Mouse (Mus musculus) heart, embryonic 12.5 days (tissue): Measurements from ENCODE around the gene Cyp2c70. TPM values are rescaled to one million over a fixed set of nuclear protein-coding genes. Genes with fewer than 3 reads are reported as not detected.
"Not testable (repeated sequence)": the region's sequence is repeated elsewhere in the genome, so short reads cannot be mapped to it uniquely, and the experiment has no call there.

Experiments
- ATAC-seq: fragments of 200-750 bp; cut with Nextera tagmentation; 2 replicates; pipeline ENCODE4 v1.8.0; 2017; ENCODE audit warnings: moderate TSS enrichment, moderate library complexity; ENCODE audit not compliant: insufficient number of reproducible peaks, low FRiP score
- H3K27ac ChIP-seq: fragments of 300-500 bp; sonication (generic); 2 replicates; pipeline ENCODE4 v1.5.1; 2016; ENCODE audit warnings: mild to moderate bottlenecking, moderate library complexity; ENCODE audit not compliant: poor library complexity, severe bottlenecking
- H3K27me3 ChIP-seq: fragments of 300-500 bp; sonication (generic); replicated peaks from 2 replicates; pipeline ENCODE4 v1.6.1; 2016; ENCODE audit warnings: mild to moderate bottlenecking, moderate library complexity
- H3K36me3 ChIP-seq: fragments of 300-500 bp; sonication (generic); 2 replicates; pipeline ENCODE4 v1.6.1; 2016; ENCODE audit warnings: mild to moderate bottlenecking, moderate library complexity
- H3K4me1 ChIP-seq: fragments of 300-500 bp; sonication (generic); replicated peaks from 2 replicates; pipeline ENCODE4 v1.6.1; 2016; ENCODE audit warnings: mild to moderate bottlenecking
- H3K4me2 ChIP-seq: fragments of 300-500 bp; sonication (generic); 2 replicates; pipeline ENCODE4 v1.6.1; 2016; ENCODE audit warnings: mild to moderate bottlenecking, moderate library complexity
- H3K4me3 ChIP-seq: fragments of 300-500 bp; sonication (generic); 2 replicates; pipeline ENCODE4 v1.5.1; 2016; ENCODE audit warnings: mild to moderate bottlenecking
- H3K9ac ChIP-seq: fragments of 300-500 bp; sonication (generic); 2 replicates; pipeline ENCODE4 v1.6.1; 2016; ENCODE audit warnings: mild to moderate bottlenecking, moderate library complexity
- H3K9me3 ChIP-seq: fragments of 300-500 bp; sonication (generic); replicated peaks from 2 replicates; pipeline ENCODE4 v1.6.1; 2016; ENCODE audit warnings: mild to moderate bottlenecking, moderate library complexity
- WGBS: fragments of 180-500 bp; shearing (Covaris S2); methylation state at CpG from one replicate; pipeline ENCODE4 v1.1.7; 2016; 5-methylcytosine and 5-hydroxymethylcytosine counted together
- polyA plus RNA-seq: library from polyadenylated mRNA; unstranded; fragments of >200 nt; fragmentation: Nextera tagmentation; extraction: Ambion mirVana; gene quantifications from 2 replicates; pipeline ENCODE4 v1.2.1, GENCODE M21; 2016

Cyp2c70 gene
- not detected in 2 replicates for polyA plus RNA-seq

- 53% methylated on average over 5 of the region's 5 CpGs for WGBS
- H3K4me2 ChIP-seq = no peak within 1 kb of the TSS
- no peak within 1 kb of the TSS for H3K27ac ChIP-seq
- ATAC-seq = no peak
- H3K9ac ChIP-seq = no peak within 1 kb of the TSS
- no peaks in the 10 kb centered on the region for H3K9me3 ChIP-seq
- H3K4me1 ChIP-seq = no peaks in the 10 kb centered on the region
- H3K27me3 ChIP-seq = no peaks in the 10 kb centered on the region
- no peaks in the 10 kb centered on the region for H3K36me3 ChIP-seq
- H3K4me3 ChIP-seq = no peak within 1 kb of the TSS
Observed at GRCm38 (mm10) chr19:40187160-40187559, at the start of gene Cyp2c70. Cyp2c70 (minus strand) TSS chr19:40187333.

- Histone ChIP-seq H3K9me3 (no peaks in the 10 kb centered on the region), H3K4me2 (no peak overlapping the region), H3K27me3 (no peaks in the 10 kb centered on the region), H3K27ac (no peak overlapping the region), H3K4me1 (no peaks in the 10 kb centered on the region), H3K36me3 (peaks cover 49% of the 10 kb centered on the region), H3K9ac (no peak overlapping the region), H3K4me3 (no peak overlapping the region)
- WGBS = 84% methylated on average over 2 of the region's 2 CpGs
- ATAC-seq = no peak
Observed at GRCm38 (mm10) chr19:40232560-40232959, 45.4 kb upstream of the Cyp2c70 start.

- no peaks in the 10 kb centered on the region for H3K9me3 ChIP-seq
- no peak overlapping the region for H3K27ac ChIP-seq
- WGBS = 72% methylated on average over 7 of the region's 7 CpGs
- H3K4me2 ChIP-seq = no peak overlapping the region
- no peak overlapping the region for H3K9ac ChIP-seq
- H3K27me3 ChIP-seq = no peaks in the 10 kb centered on the region
- peaks cover 53% of the 10 kb centered on the region for H3K36me3 ChIP-seq
- H3K4me1 ChIP-seq = no peaks in the 10 kb centered on the region
- no peak overlapping the region for H3K4me3 ChIP-seq
- ATAC-seq = no peak
Observed at GRCm38 (mm10) chr19:40231825-40232541, 44.9 kb upstream of the Cyp2c70 start.

- Histone ChIP-seq H3K9ac (no peak overlapping the region), H3K4me2 (no peak overlapping the region), H3K4me3 (no peak overlapping the region), H3K4me1 (no peaks in the 10 kb centered on the region), H3K9me3 (no peaks in the 10 kb centered on the region), H3K27ac (no peak overlapping the region), H3K27me3 (no peaks in the 10 kb centered on the region), H3K36me3 (peaks cover 58% of the 10 kb centered on the region)
- 88% methylated on average over 13 of the region's 13 CpGs for WGBS
- ATAC-seq = no peak
Observed at GRCm38 (mm10) chr19:40231074-40231738, 44.1 kb upstream of the Cyp2c70 start.

GRCm38 (mm10) chr19:40226516-40227151 lies 39.5 kb upstream of the Cyp2c70 start:
- H3K27me3 ChIP-seq = no peaks in the 10 kb centered on the region
- H3K4me3 ChIP-seq = no peak overlapping the region
- 83% methylated on average over 12 of the region's 12 CpGs for WGBS
- H3K4me1 ChIP-seq = no peaks in the 10 kb centered on the region
- peaks cover 77% of the 10 kb centered on the region for H3K36me3 ChIP-seq
- no peak overlapping the region for H3K9ac ChIP-seq
- H3K27ac ChIP-seq = no peak overlapping the region
- no peak overlapping the region for H3K4me2 ChIP-seq
- no peaks in the 10 kb centered on the region for H3K9me3 ChIP-seq
- ATAC-seq = no peak

- H3K27ac ChIP-seq = no peak overlapping the region
- H3K4me2 ChIP-seq = no peak overlapping the region
- WGBS = 61% methylated on average over 5 of the region's 5 CpGs
- no peak for ATAC-seq
- H3K36me3 ChIP-seq = peaks cover 78% of the 10 kb centered on the region
- no peaks in the 10 kb centered on the region for H3K27me3 ChIP-seq
- H3K4me1 ChIP-seq = no peaks in the 10 kb centered on the region
- no peak overlapping the region for H3K4me3 ChIP-seq
- no peak overlapping the region for H3K9ac ChIP-seq
- no peaks in the 10 kb centered on the region for H3K9me3 ChIP-seq
Observed at GRCm38 (mm10) chr19:40225761-40226110, 38.6 kb upstream of the Cyp2c70 start.

- Histone ChIP-seq H3K27me3 (no peaks in the 10 kb centered on the region), H3K9me3 (no peaks in the 10 kb centered on the region), H3K9ac (no peak overlapping the region), H3K4me2 (no peak overlapping the region), H3K4me3 (no peak overlapping the region), H3K36me3 (peaks cover 75% of the 10 kb centered on the region), H3K4me1 (no peaks in the 10 kb centered on the region), H3K27ac (no peak overlapping the region)
- ATAC-seq = peak; percentile 34
- WGBS = 67% methylated on average over 5 of the region's 5 CpGs
Observed at GRCm38 (mm10) chr19:40225102-40225760, 38.1 kb upstream of the Cyp2c70 start.

- peaks cover 47% of the 10 kb centered on the region for H3K36me3 ChIP-seq
- H3K9ac ChIP-seq, H3K4me2 ChIP-seq, H3K27me3 ChIP-seq, H3K27ac ChIP-seq, H3K4me3 ChIP-seq, H3K9me3 ChIP-seq, H3K4me1 ChIP-seq, ATAC-seq: not testable (repeated sequence)
- WGBS = 92% methylated on average over 9 of the region's 9 CpGs
Observed at GRCm38 (mm10) chr19:40222307-40222706, 35.2 kb upstream of the Cyp2c70 start.

GRCm38 (mm10) chr19:40220878-40221277 lies 33.7 kb upstream of the Cyp2c70 start:
- no peak overlapping the region for H3K4me2 ChIP-seq
- 75% methylated on average over 5 of the region's 5 CpGs for WGBS
- no peak overlapping the region for H3K27ac ChIP-seq
- H3K4me1 ChIP-seq = no peaks in the 10 kb centered on the region
- H3K9ac ChIP-seq = no peak overlapping the region
- peaks cover 41% of the 10 kb centered on the region for H3K36me3 ChIP-seq
- no peak for ATAC-seq
- H3K9me3 ChIP-seq = no peaks in the 10 kb centered on the region
- no peaks in the 10 kb centered on the region for H3K27me3 ChIP-seq
- H3K4me3 ChIP-seq = no peak overlapping the region

GRCm38 (mm10) chr19:40202947-40203346 lies 15.8 kb upstream of the Cyp2c70 start:
- ATAC-seq, H3K4me1 ChIP-seq, H3K9ac ChIP-seq, H3K9me3 ChIP-seq, H3K36me3 ChIP-seq, H3K4me3 ChIP-seq, H3K4me2 ChIP-seq, H3K27me3 ChIP-seq, H3K27ac ChIP-seq: not testable (repeated sequence)
- WGBS = 69% methylated on average over 4 of the region's 4 CpGs

- Histone ChIP-seq H3K4me1 (no peaks in the 10 kb centered on the region), H3K4me2 (no peak overlapping the region), H3K27ac (no peak overlapping the region), H3K36me3 (no peaks in the 10 kb centered on the region), H3K9ac (no peak overlapping the region), H3K9me3 (no peaks in the 10 kb centered on the region), H3K27me3 (no peaks in the 10 kb centered on the region), H3K4me3 (no peak overlapping the region)
- no peak for ATAC-seq
- 83% methylated on average over 10 of the region's 10 CpGs for WGBS
Observed at GRCm38 (mm10) chr19:40190596-40190995, 3.5 kb upstream of the Cyp2c70 start.
